Mouse (Mus musculus): ENCODE measurements around the gene Ppp1r1a.

- peak; percentile 51; the same call in 1 of the 2 replicates for TF ChIP-seq POLR2A (IDR thresholded peaks at IDR 0.05; ENCODE audit: insufficient read depth, low read depth, low read length)
- no peak for TF ChIP-seq CTCF (IDR thresholded peaks at IDR 0.05)
- no peak for TF ChIP-seq EP300 (IDR thresholded peaks at IDR 0.05; ENCODE audit: insufficient read depth, low read depth, low read length)
Observed at GRCm38 (mm10) chr15:103514119-103514518, 23.7 kb downstream of the Ppp1r1a start.

All from heart, adult 2 months (tissue).